Mouse (Mus musculus) adrenal gland, adult 2 months (tissue): ENCODE measurements around the gene Zswim1. TPM values are rescaled to one million over a fixed set of nuclear protein-coding genes. Genes with fewer than 3 reads are reported as not detected.
"Not testable (repeated sequence)": the region's sequence is repeated elsewhere in the genome, so short reads cannot be mapped to it uniquely, and the experiment has no call there.

Experiments used
- DNase-seq: peaks from one replicate; pipeline ENCODE4 v3.0.0; 2021
- polyA plus RNA-seq: library from polyadenylated mRNA; depleted of rRNA; stranded (reverse); fragments of >200 nt; gene quantifications from 2 replicates; pipeline ENCODE4 v1.2.3, GENCODE M21; 2012
- total RNA-seq, 2 experiments: library from RNA; stranded (reverse); gene quantifications; 2 replicates each; pipeline ENCODE4 v1.2.3; 2021

Zswim1 gene
- total and polyA plus RNA-seq, 3 experiments = 11.0 to 21.8 (median 11.7) TPM

DNA sequence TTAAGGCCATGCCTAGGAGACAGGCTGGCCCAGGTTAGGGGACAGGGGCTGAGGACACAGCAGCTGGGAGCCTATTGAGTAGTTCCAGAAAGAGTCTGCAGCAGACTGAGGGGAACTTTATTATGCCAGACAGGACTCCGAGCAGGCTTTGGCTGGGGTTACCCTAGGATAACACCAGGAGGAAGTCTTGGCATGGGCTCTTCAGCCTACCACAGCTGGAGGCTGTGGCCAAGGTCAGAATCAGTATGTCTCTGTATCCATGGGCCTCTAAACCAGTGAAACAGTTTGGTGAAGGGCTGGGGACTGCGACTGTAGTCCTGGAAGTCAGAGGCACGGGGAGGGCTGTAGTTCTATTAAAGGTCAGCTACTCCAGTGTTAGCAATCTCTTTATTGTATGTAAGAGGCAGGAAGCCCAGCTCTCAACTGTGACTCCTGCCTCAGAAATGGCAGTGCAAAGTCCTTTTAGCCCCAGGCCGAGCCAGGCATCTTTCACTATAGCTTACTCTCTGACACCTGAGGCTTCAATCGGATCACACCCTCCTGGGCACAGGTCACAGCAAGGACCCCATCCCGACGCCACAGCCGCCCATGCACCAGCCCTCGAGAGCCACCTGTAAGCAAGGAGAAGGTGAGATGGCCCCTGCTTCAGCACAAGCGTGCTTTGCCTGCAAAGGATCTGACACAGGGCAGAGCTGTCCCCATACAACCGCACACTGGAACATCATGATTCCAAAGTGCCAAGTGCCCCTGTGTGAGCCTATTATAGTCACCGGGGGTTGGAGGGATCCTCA is 29.9 kb upstream of the Zswim1 start:
- peak; percentile 72 for DNase-seq

- peak; percentile 73 for DNase-seq
Measured at GRCm38 (mm10) chr2:164793236-164793635, 29.2 kb upstream of the Zswim1 start.

- DNase-seq = no peak
Measured at GRCm38 (mm10) chr2:164793772-164794171, 28.7 kb upstream of the Zswim1 start.

DNA sequence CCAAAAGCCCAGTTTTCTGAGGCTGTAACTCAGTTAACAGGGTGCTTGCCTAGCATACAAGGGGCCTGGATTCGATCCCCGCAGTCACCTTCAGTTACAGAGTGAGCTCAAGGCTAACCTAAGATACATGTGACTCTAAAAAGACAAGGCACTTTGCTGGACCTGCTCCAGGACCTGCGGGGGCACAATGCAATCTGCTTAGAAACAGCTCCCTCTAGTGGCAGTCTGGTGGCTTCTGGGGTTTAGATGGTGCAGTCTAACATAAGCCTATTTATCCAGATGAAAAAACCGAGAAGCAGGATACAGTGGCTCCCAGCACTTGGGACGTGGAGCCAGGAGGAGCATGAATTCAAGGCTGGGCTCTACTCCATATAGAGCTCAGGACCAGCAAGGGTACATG is 28.2 kb upstream of the Zswim1 start:
- DNase-seq = peak; percentile 91

DNA sequence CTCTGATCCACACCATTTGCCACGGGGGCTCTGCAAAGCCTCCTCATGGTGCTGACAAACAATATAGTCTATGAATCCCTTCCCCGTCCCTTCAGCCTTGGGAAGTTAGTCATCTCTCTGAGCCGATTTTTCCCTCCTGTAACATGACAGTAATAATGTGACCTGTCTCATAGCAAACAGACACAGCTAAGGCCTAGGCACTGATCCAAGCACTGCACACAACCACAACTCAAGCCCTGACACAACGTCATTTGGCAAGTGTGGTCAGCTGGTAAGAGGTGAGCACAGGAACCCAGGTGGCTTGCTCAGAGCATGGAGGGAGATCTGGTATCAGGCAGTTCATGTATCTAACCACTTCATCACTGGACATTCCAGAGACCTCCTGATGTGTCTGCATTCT is 26.6 kb upstream of the Zswim1 start:
- peak; percentile 63 for DNase-seq

GRCm38 (mm10) chr2:164798554-164798953 is 23.9 kb upstream of the Zswim1 start:
- DNase-seq = not testable (repeated sequence)

- DNase-seq = no peak
Measured at GRCm38 (mm10) chr2:164800252-164801004, 22.1 kb upstream of the Zswim1 start.

- DNase-seq = no peak
Measured at GRCm38 (mm10) chr2:164803201-164803920, 19.1 kb upstream of the Zswim1 start.

DNA sequence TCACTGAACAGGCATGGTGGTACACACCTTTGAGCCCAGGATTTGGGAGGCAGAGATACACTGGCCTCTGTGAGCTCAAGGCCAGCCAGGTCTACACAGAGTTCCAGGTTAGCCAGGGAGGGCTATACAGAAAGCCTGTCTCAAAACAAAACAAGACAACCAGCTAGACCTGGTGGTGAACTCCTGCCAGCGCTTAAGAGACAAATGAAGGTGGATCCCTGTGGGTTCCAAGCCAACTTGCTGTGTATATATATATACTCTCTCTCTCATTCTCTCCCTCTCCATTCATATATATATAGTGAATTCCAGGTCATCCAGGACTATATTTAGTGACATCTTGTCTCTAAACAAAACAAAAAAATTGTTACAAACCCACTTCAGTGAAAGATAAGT is 18.6 kb upstream of the Zswim1 start:
- no peak for DNase-seq

DNA sequence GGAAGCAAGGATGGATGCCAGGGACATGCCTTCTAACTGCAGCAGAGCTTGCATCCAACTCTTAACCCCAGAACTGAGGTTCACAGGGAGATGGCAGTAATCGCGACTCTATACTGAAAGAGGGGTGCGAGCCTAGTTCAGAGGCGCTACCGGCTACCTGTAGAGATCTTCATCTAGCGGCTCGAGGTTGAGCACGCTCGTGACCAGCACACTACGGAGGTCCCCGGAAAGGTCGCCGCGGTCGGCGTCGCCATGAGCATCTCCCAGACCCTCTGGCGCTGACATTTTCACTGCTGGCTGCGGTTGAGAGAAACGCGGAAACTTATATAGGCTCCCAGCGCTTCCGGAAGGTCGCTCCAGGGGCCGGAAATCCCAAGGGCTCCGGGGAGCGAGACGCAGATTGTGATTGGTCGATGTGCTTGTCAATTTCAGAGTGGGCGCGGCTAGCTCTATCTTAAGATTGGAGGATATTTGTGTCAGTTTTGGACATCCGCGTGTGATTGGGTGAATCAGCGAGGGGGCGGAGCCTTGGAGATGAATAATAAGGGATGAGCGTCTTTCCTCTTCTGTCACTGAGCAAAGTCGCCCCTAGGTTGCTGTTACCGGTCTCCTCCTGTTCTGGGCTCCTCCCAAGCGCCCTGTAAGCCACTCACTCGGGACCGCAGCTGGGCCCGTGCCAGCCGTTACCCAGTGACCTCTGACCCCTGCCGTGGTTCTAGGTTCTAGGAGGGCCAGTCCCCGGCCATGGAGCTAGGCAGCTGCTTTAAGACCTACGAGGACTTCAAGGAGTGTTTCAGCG is 17.8 kb upstream of the Zswim1 start, which contains the start of the genes Acot8 and Zswim3:
TSS of gene Acot8 (minus strand) at position 350 of the 799 bp plus-strand sequence.
TSS of gene Zswim3 (plus strand) at position 566 of the 799 bp plus-strand sequence.
- DNase-seq = peak; percentile 98

GRCm38 (mm10) chr2:164805332-164805718 is 17.2 kb upstream of the Zswim1 start:
- DNase-seq = no peak

- no peak for DNase-seq
Measured at GRCm38 (mm10) chr2:164806614-164807013, 15.9 kb upstream of the Zswim1 start.

- DNase-seq = no peak
Measured at GRCm38 (mm10) chr2:164813557-164813956, 8.9 kb upstream of the Zswim1 start.

- no peak for DNase-seq
Measured at GRCm38 (mm10) chr2:164815348-164815747, 7.1 kb upstream of the Zswim1 start.

- DNase-seq = no peak
Measured at GRCm38 (mm10) chr2:164815821-164816220, 6.7 kb upstream of the Zswim1 start.

DNA sequence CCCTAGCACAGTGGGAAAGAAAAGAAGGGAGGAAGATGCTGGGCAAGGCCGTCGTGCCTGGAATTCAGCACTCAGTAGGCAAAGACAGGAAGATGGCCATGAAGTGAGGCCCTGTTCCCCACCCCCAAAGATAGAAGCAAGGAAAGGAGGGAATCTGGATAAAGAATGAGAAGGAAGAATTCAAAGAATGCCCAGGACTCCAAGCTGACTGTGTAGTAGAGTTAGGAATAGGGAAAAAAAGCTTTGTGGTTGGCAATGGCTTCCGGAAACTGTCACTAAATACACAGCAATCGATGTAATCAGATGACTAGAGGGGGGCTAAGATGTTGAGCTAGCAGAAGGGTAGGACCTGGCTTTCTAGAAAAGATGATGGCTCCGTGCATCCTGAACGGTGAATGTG is 5.3 kb upstream of the Zswim1 start:
- DNase-seq = no peak

- DNase-seq = no peak
Measured at GRCm38 (mm10) chr2:164817703-164818102, 4.8 kb upstream of the Zswim1 start.

GRCm38 (mm10) chr2:164821060-164821459 is 1.4 kb upstream of the Zswim1 start:
- DNase-seq = no peak

GRCm38 (mm10) chr2:164823181-164823585 is 697 bp downstream of the Zswim1 start:
- no peak for DNase-seq

- no peak for DNase-seq
Measured at GRCm38 (mm10) chr2:164823969-164824368, 1.5 kb downstream of the Zswim1 start.

DNA sequence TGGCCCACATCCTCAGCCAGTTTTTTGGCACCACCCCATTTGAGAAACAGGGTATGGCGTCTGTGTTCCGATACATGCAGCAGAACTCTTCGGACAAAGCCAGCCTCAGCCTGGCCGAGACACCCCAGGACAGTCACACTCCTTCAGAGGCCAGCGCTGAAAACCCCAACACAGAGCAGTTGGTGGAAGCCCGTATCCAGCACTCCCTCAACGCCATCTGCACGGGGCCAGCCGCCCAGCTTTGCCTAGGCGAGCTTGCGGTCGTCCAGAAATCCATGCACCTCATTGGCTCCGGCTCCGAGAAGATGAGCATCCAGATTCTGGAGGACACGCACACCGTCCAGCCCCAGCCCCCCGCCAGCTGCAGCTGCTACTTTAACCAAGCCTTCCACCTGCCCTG is 3.0 kb downstream of the Zswim1 start:
- no peak for DNase-seq
